13 mouse cellular contexts compared by ENCODE assay signal in the genomic region with DNA sequence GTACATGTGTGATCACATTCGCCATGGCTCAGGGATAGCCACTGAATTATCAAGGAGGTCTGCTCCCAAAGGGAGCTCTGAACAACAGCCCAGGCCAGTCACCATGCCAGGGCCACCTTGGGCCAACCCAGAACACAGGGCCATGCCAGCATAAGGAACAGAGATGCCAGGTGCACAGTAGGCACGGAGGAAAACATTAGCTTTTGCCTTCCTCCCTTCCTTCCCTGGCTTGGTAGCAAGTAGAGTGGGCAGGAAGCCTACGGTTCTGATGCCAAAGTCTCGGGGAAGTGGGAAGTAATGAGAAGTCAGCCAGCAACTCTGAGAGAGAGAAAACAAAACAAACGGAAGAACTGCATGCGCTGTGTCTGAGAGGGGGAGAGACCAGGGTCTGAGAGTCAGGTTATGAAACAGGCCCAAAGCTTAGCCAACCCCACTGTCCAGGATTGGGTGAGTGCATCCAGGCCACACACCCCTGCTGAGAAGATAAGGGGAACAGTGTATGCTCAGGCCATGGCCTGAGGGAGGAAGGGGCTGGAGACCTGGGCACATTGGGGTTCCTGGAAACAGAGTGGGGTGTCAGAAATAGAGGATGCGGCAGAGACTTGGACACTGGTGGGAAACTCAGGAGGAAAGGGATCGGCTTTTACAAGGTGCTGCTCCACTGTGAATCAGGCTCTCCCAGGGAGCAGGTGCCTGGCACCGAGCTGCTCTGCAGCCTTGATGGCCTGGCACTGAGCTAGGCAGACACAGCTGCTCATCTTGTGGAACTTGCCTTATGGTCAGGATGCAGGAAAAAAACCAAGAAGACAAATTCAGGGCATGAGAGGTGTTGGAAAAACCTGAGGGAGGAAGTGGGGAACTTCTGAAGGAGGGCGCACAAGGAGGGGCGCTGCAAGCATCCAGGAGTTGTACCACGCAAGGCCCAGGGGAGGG. TPM values are rescaled to one million over a fixed set of nuclear protein-coding genes. Genes with fewer than 3 reads are reported as not detected.
A peak's percentile ranks its signal among the peaks of the same experiment; 100 is the strongest.
DNase-seq lines count a peak whose midpoint lies in the region; ATAC-seq and TF ChIP-seq lines count a peak whose summit lies in the region.
"Had no signal": no experiment of that assay in that cellular context is flagged by ENCODE, and none has a peak within 500 bp of the region (broad histone marks: within the 10 kb centered on the region; RNA-seq: fewer than 3 reads in every experiment).

No protein-coding gene starts in this region.

- ATAC-seq in hindbrain, postnatal 0 days: peak; percentile 58; the same call in 1 of the 2 replicates
- no peak for ATAC-seq in hindbrain, embryonic 13.5 days (ENCODE audit: low FRiP score)
- ATAC-seq in megakaryocyte-erythroid progenitor cell, adult 5-6 weeks (replicated peaks; ENCODE audit: low FRiP score, low TSS enrichment, poor library complexity, severe bottlenecking): no peak

- H3K4me2 ChIP-seq in hindbrain, postnatal 0 days (ENCODE audit: low read depth, low read length): no peak overlapping the region
- no peak overlapping the region for H3K4me2 ChIP-seq in hindbrain, embryonic 13.5 days
- H3K4me2 ChIP-seq: hindbrain, embryonic 12.5 days had no signal

- no peak for TF ChIP-seq POLR2A in thymus, adult 2 months (IDR thresholded peaks at IDR 0.05; ENCODE audit: control insufficient read depth, extremely low read depth, insufficient read depth, low read length, poor library complexity)

- peak overlapping the region; percentile 16; the same call in 1 of the 2 replicates for H3K27ac ChIP-seq in hindbrain, postnatal 0 days
- H3K27ac ChIP-seq in hindbrain, embryonic 13.5 days: no peak overlapping the region
- no peak overlapping the region for H3K27ac ChIP-seq in thymus, adult 2 months (ENCODE audit: control insufficient read depth, insufficient read depth, low read length)
- H3K27ac ChIP-seq: hindbrain, embryonic 12.5 days; kidney, postnatal 0 days had no signal

- WGBS in hindbrain, postnatal 0 days: 72% methylated on average over 12 of the region's 12 CpGs
- WGBS in hindbrain, embryonic 13.5 days: 88% methylated on average over 12 of the region's 12 CpGs
- WGBS in thymus, adult 2 months: 66% methylated on average over 12 of the region's 12 CpGs

- no peaks in the 10 kb centered on the region for H3K9me3 ChIP-seq in hindbrain, postnatal 0 days (ENCODE audit: low read length)
- 0 out of 2 replicates have a peak, but pooled peaks cover 4% of the 10 kb centered on the region for H3K9me3 ChIP-seq in hindbrain, embryonic 13.5 days
- H3K9me3 ChIP-seq: hindbrain, embryonic 12.5 days had no signal

- no peak for TF ChIP-seq CTCF in hindbrain, postnatal 0 days (IDR thresholded peaks at IDR 0.05; ENCODE audit: low read depth)
- no peak for TF ChIP-seq CTCF in thymus, adult 2 months (IDR thresholded peaks at IDR 0.05; ENCODE audit: borderline replicate concordance, control insufficient read depth, extremely low read depth, insufficient read depth, low read length, poor library complexity)

- no peaks in the 10 kb centered on the region for H3K27me3 ChIP-seq in hindbrain, postnatal 0 days (ENCODE audit: insufficient read depth, low read length)
- H3K27me3 ChIP-seq in hindbrain, embryonic 13.5 days: no peaks in the 10 kb centered on the region
- H3K27me3 ChIP-seq in thymus, adult 2 months (ENCODE audit: control insufficient read depth, insufficient read depth, low read length): no peaks in the 10 kb centered on the region
- H3K27me3 ChIP-seq: CH12.LX; hindbrain, embryonic 12.5 days had no signal

- DNase-seq in hindbrain, postnatal 0 days (ENCODE audit: low spot score): peak; percentile 32
- DNase-seq in brain, embryonic 18.5 days (ENCODE audit: low read depth, low spot score): peak; percentile 18
- DNase-seq in cerebellum, postnatal 14 days: peak; percentile 93 to 98
- peak; percentile 58 to 69 for DNase-seq in layer of hippocampus, postnatal 14 days (ENCODE audit: low spot score in 2 of 2)
- DNase-seq in thymus, adult 2 months: no peak
- no peak for DNase-seq in T-cell, adult 2 months (ENCODE audit: low spot score)
- DNase-seq: heart, adult 18-20 months; retina, postnatal 1 day had no signal

- H3K9ac ChIP-seq in hindbrain, postnatal 0 days (replicated peaks; ENCODE audit: low read length): no peak overlapping the region
- no peak overlapping the region for H3K9ac ChIP-seq in hindbrain, embryonic 13.5 days
- H3K9ac ChIP-seq: hindbrain, embryonic 12.5 days had no signal

- H3K4me3 ChIP-seq in hindbrain, postnatal 0 days (ENCODE audit: low read length): no peak overlapping the region
- H3K4me3 ChIP-seq in hindbrain, embryonic 13.5 days: no peak overlapping the region
- H3K4me3 ChIP-seq in thymus, adult 2 months (ENCODE audit: control insufficient read depth, insufficient read depth, low read length): no peak overlapping the region
- H3K4me3 ChIP-seq: hindbrain, embryonic 12.5 days had no signal

- H3K36me3 ChIP-seq in hindbrain, postnatal 0 days (ENCODE audit: insufficient read depth, low read length): no peaks in the 10 kb centered on the region
- peaks cover 20% of the 10 kb centered on the region for H3K36me3 ChIP-seq in hindbrain, embryonic 13.5 days
- no peaks in the 10 kb centered on the region for H3K36me3 ChIP-seq in thymus, adult 2 months (ENCODE audit: control insufficient read depth, insufficient read depth, low read length)

- H3K4me1 ChIP-seq in hindbrain, postnatal 0 days (ENCODE audit: insufficient read depth, low read length): no peaks in the 10 kb centered on the region
- peaks cover 3% of the 10 kb centered on the region; the same call in 1 of the 2 replicates for H3K4me1 ChIP-seq in hindbrain, embryonic 13.5 days (replicated peaks)
- peaks cover 26% of the 10 kb centered on the region for H3K4me1 ChIP-seq in thymus, adult 2 months (replicated peaks; ENCODE audit: control insufficient read depth, insufficient read depth, low read length)

RNA-seq across cellular contexts. Expression of a gene that starts 36.4 kb away (rescaled TPM):
- 53.9 and 60.7 TPM in 2 replicates for total RNA-seq in hindbrain, postnatal 0 days (2014; rRNA removed)
- polyA plus RNA-seq in hindbrain, postnatal 0 days (2015; fragmentation: Nextera tagmentation; extraction: Ambion mirVana): 6.5 and 7.4 TPM in 2 replicates
- 8.3 and 8.7 TPM in 2 replicates for polyA plus RNA-seq in hindbrain, embryonic 13.5 days (2015; fragmentation: Nextera tagmentation; extraction: Ambion mirVana)
- 100 to 1,000 TPM; 203 to 219 TPM for total RNA-seq in layer of hippocampus, postnatal 14 days (2021)
- polyA plus RNA-seq in thymus, adult 2 months (2012; rRNA removed): 2.6 and 4.3 TPM in 2 replicates
- 5.5 and 7.4 TPM in 2 replicates for total RNA-seq in megakaryocyte-erythroid progenitor cell, adult 5-6 weeks (2014; fragmentation: Nextera tagmentation)
- total RNA-seq in megakaryocyte-erythroid progenitor cell, adult 5-6 weeks (2017): 2.3 and 2.9 TPM in 2 replicates

RNA-seq across cellular contexts. Expression of a gene that starts 59.4 kb away (rescaled TPM):
- total RNA-seq in hindbrain, postnatal 0 days (2014; rRNA removed): 47.8 and 53.3 TPM in 2 replicates
- 39.6 and 40.4 TPM in 2 replicates for polyA plus RNA-seq in hindbrain, postnatal 0 days (2015; fragmentation: Nextera tagmentation; extraction: Ambion mirVana)
- 57.7 and 57.8 TPM in 2 replicates for polyA plus RNA-seq in hindbrain, embryonic 13.5 days (2015; fragmentation: Nextera tagmentation; extraction: Ambion mirVana)
- total RNA-seq in layer of hippocampus, postnatal 14 days (2021): 10 to 100 TPM; 39.4 to 42.8 TPM
- 131 and 163 TPM in 2 replicates for polyA plus RNA-seq in thymus, adult 2 months (2012; rRNA removed)
- total RNA-seq in megakaryocyte-erythroid progenitor cell, adult 5-6 weeks (2014; fragmentation: Nextera tagmentation): 162 and 202 TPM in 2 replicates
- 119 and 214 TPM in 2 replicates for total RNA-seq in megakaryocyte-erythroid progenitor cell, adult 5-6 weeks (2017)

Comparison
In these comparisons a context has a peak if more than half of its experiments do, and no peak if none do; other contexts are left out.
1. DNase-seq: peak in hindbrain, postnatal 0 days (single experiment), brain, embryonic 18.5 days (single experiment), cerebellum, postnatal 14 days (2 of 2) and layer of hippocampus, postnatal 14 days (2 of 2); none in thymus, adult 2 months (single experiment) and T-cell, adult 2 months (single experiment).